Mouse (Mus musculus): ENCODE results near the gene Mrpl58.

- TF ChIP-seq USF1 (IDR thresholded peaks at IDR 0.05; ENCODE audit: low read depth) (no peak), CTCF (IDR thresholded peaks at IDR 0.05; ENCODE audit: control insufficient read depth, insufficient read depth, insufficient read length) (no peak), MYOG (IDR thresholded peaks at IDR 0.05; ENCODE audit: control insufficient read depth, extremely low read depth, insufficient read length) (no peak)
These were observed 26.3 kb upstream of the Mrpl58 start for GRCm38 (mm10) chr11:115377254-115377653.
